Mouse (Mus musculus) ES-CJ7 (cell line): ENCODE data around the gene Ppp2r2c.

Experiments used
- DNase-seq: peaks from one replicate; pipeline ENCODE4 v3.0.0; 2011; ENCODE audit warnings: low read depth, low spot score

Ppp2r2c gene

GRCm38 (mm10) chr5:36897999-36898398 lies 29.7 kb downstream of the Ppp2r2c start:
- DNase-seq, result no peak

DNA sequence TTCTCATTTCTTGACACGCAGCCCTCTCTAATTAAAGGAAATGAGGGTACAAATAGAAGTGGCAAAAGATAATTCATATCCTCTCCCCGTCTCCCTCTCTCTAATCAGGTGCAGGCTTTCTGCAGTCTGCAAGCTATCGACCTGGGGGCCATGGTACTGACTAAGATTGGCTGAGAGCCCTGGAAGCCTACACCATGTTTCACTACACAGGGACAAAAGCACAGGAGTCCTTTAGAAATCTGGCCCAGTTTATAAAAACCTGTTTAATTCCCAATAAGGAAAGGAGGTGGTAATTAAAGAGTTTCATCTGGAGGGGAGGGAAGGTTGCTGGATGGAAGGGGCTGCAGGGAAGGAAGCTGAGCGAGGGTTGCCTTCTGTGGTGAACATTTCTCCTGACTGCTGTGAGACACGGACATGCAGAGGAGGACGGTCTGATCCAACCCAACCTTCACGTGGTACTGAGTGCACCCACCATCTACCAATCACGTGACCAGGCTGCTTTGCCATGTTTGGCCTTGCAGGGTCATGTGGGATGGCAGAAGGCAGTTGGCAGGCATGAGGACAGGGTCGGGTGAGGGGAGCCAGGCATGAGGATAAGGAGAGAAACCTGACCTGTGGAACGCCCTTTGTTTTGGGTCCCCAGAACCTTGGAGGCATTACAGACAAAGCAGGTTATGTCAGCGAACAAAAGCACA lies 30.2 kb downstream of the Ppp2r2c start:
- DNase-seq, result no peak

- no peak for DNase-seq
Measured at GRCm38 (mm10) chr5:36899392-36899791, 31.1 kb downstream of the Ppp2r2c start.

GRCm38 (mm10) chr5:36900189-36900619 lies 31.9 kb downstream of the Ppp2r2c start:
- no peak for DNase-seq

DNA sequence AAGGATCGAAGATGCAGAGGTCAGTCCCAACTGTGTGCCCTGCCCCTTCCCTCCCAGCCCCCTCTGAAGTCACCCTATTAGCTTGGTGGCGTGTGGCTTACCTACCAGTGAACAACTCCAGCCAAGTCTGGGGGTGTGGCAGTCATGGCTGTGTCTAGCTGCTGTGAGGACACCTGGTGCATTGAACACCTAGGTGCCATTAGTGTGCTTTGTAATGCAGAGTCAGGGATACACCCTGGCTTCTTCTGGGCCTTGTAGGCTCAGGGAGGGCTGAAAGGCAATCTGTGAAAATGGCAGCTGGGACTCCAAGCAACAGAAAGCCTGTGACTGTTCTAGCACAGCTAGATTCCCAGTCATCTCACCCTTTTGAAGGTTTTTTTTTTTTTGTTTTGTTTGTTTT lies 34.5 kb downstream of the Ppp2r2c start:
- peak; percentile 87 for DNase-seq

DNA sequence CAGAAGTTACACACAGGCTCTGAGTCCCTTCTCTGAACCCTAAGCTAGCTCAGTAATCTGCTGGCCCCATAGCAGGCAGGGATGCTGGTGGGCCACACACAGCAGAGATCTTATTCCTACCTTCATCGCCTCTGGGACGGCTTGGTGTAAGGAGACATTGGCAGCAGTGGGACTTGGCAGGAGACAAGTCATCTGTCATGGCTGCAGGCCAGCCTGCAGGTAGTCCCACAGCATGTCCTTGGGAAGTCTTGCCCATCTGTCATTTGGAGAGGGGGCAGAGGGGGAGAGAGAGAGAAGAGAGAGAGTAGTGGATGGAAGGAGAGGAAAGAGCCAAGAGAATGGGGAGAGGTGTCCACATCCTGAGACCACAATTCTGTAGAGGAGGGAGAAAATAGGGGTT lies 35.8 kb downstream of the Ppp2r2c start:
- DNase-seq, result no peak

DNA sequence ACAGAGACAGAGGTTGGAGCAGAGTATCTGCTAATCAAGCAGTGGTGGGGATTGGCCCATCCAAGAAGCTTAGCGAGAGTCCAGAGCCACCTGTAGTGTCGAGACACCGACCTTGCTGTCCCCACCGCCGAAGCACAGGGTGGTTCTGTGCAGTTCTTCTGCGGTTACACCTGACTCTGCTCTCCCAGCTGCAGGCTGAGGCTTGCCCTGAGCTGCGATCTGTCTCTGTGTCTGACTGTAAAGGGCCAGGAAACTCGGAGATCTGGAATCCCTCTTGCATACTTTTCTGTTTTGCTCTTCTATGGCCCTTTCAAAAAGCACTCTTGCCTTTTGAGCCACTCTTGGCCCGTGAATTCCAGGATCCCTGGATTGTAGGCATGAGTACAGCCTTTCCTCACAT lies 36.4 kb downstream of the Ppp2r2c start:
- DNase-seq, result no peak

- no peak for DNase-seq
Measured at GRCm38 (mm10) chr5:36905216-36905615, 36.9 kb downstream of the Ppp2r2c start.

- DNase-seq, result no peak
Measured at GRCm38 (mm10) chr5:36907695-36908094, 39.4 kb downstream of the Ppp2r2c start.

DNA sequence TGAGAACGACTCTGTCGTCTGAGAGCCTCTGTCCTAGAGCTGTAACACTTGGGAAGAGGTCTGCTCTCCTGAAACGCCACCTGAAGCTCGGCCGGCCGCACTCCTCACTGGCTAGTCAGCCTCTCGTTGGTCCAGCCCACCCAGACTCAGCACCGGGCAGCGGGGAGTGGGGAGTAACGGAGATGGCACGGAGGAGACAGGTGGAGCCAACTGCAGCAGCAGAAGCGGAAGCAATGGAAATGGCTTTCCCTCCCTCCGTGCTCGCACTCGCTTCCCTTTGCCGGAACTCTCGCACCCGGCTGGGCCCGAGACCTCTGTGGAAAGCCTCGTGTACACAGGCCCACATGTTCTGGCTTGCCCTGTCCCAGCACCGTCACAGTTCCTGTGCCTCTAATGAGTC lies 41.2 kb downstream of the Ppp2r2c start:
- no peak for DNase-seq

GRCm38 (mm10) chr5:36910980-36911379 lies 42.7 kb downstream of the Ppp2r2c start:
- DNase-seq, result no peak

DNA sequence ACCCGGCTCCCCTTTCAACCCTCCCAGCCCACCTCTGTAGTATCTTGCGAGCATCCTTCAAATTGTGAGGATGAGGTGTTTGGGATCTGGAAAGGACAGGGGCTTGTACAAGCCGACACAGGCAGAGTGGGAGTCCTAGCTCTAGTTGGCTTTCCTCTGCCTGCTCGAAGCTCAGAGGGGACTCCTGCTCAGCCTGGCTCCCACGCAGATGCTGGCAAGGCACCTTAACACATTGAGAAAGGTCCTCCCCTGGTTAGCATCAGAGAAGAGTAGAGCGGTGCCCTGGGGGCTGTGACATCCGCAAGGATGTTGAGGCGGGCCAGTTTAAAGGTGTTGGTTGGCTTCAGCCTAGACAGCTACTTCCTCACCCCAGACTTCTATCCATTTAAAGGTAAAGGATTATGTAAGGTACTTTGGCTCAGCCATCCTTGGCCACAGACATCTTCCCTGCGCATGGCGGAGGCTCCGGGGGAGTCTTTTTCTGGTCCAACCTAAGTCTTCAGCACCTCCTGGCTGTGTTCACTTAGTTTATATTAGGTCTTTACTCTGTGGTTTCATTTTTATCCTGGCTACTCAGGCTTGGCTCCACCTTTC lies 43.5 kb downstream of the Ppp2r2c start:
- DNase-seq, result no peak

- DNase-seq, result no peak
Measured at GRCm38 (mm10) chr5:36912602-36913310, 44.4 kb downstream of the Ppp2r2c start.

GRCm38 (mm10) chr5:36915256-36915655 lies 46.9 kb downstream of the Ppp2r2c start:
- no peak for DNase-seq

GRCm38 (mm10) chr5:36916581-36916980 lies 48.3 kb downstream of the Ppp2r2c start:
- no peak for DNase-seq

DNA sequence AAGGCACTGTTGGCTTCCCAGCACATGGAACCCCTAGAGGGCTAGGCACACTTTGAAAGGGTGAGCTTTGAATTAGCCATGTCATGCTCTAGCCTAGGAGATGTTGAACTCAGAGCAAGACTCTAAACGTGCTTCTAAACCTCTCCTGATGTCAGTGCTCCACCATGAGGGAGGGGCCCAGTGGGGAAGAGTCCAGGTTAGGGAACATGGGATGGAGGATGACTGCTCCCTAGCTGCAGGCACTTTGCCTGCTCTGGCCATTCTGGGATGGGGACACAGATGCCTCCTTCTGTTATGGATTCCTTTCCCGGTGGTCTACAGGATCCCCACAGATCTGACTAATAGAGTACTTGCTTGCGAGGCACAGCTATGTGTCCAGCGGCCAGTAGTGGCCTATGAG lies 48.9 kb downstream of the Ppp2r2c start:
- DNase-seq, result no peak

GRCm38 (mm10) chr5:36918016-36918415 lies 49.7 kb downstream of the Ppp2r2c start:
- no peak for DNase-seq

DNA sequence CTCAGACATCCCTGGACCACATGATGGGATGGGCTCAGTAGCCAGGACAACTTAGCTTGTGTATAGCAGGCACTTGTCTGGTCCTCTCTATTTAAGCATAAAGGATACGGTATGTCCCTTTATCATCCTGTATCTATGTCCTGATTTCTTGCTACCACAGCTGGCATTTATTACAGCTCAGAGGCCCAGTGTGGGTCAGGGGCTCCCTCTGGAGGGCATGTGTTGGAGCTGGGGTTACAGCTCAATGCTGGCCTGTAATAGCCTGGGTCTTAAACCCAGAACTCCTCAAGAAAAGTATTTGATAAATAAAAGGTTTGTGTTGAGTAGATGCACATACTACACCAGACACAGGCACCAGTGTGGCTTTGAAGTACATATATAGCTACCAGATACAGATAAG lies 51.8 kb downstream of the Ppp2r2c start:
- no peak for DNase-seq

DNA sequence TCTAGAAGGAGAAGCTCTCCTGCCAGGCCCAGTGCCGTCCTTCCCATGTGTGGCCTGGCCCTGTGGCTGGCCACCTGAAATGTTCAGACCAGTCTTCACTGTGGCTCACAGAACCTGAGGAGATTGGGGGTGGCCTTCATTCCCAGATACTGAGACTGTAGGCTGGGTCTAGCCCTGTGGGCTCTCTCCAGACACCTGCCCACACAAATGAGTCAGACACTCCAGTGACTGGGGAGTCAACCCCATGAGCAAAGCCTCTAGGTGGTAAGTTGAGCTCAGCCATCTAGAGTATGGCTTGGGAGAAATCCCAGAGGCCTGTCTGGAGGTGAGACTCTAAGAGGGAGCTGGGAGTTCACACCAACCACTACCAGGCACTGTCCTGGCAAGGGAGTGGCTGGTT lies 53.6 kb downstream of the Ppp2r2c start:
- no peak for DNase-seq

DNA sequence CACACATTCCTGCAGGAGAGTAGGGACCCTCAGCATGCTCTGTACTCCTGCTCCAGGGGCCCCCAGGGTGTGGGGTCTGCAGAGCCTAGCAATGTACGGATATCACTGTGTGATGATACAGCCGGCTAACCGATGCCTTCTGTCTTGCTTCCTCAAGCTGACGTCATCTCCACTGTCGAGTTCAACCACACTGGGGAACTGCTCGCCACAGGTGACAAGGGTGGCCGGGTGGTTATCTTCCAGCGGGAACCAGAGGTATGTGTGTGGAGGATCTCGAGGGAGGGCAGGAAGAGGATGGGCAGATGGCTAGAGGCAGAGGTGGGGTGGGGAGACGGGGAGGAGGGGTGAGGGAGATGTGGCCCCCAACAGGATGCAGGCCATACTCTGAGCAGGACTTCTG lies 54.5 kb downstream of the Ppp2r2c start:
- DNase-seq, result no peak

DNA sequence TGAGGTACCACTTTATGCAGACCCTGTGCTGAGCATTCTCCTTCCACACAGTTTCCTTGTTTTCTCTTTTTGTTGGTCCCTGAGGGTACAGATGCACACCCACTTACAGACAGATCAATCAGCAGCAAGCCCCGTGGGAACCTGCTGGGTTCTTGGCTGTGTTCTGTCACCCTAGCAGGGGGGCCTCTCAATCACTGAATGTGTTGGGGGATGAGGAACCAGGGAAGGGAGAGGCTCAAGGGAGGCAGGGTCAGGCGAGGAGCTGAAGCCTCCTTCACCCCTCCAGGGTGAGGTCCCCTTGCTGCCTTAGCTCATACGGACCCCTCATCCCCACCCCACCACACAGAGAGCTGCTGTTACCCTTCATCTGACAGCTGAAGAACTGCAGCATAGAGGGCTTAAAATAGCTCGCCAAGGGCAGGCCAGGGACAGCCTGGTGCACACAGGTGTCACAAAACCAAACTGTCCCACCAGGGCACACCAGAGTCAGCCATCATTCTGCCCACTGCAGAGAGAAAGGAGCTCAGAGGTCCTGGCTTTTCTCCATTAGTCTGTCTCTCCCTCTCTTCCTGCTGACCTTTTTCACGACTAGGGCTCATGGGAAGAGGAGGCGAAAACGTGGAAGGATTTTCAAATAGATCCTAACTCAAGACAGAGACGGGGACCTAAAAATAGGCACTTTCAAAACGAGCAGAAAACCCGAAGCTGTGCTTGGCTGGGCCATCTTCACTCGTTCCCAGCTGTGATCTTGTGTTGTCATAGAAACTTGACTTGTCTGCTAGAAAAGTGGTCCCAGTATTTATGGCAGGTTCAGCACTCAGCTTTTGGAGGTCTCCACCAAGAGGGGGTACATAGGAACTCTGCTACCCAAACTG lies 55.8 kb downstream of the Ppp2r2c start:
- DNase-seq, result no peak

- DNase-seq, result peak; percentile 65
Measured at GRCm38 (mm10) chr5:36928701-36929100, 60.4 kb downstream of the Ppp2r2c start.
